Mouse (Mus musculus) hindlimb bud, embryonic 11.5 days (tissue): ENCODE measurements at regions not wholly inside any gene's neighbourhood (a gene's known extent, or its start where the extent isn't known, plus 50 kb on each side); places are given as distances from the start of the nearest gene placed in this dataset.
"Not testable (repeated sequence)": the region's sequence is repeated elsewhere in the genome, so short reads cannot be mapped to it uniquely, and the experiment has no call there.

Source experiments
- DNase-seq: peaks from one replicate; pipeline ENCODE4 v3.0.0-alpha.2; 2012; ENCODE audit warnings: low read depth, low spot score; ENCODE audit errors: extremely low spot score

DNA sequence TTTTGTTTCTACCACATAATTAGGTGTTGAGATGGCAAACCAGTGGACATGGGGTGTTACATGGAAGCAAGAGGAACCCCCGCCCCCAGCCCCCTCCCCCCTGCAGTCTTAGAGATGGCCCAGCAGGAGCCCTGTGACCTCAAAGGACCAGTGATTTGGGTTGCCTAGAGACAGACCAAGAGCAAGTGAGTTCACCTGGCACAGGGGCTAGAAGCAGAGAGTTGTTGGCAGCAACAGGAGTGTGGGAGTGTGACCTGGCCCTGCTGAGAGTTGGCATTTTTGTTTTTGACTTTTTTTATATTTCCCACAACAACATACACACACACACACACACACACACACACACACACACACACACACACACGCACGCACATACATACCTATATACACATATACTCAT lies 987.9 kb downstream of the Cdh18 start:
- DNase-seq = no peak

DNA sequence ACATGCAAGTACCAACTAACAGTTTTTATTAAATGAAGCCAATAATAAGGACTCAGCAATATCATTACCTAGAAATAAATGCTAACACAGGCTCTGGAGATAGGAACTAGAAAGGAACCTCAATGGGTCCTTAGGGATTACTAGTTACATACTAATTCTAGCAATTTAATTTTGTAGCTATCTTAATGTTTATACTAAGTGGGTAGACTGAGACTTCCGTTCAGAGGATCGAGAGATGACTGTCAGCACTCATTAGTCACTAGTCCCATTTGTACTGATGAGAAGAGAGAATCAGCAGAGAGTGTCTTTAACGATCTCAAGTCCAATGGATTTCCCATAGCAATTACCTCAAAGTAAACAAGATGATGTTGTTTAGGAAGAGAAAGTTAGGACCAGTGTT lies 988.6 kb downstream of the Cdh18 start:
- DNase-seq = no peak

DNA sequence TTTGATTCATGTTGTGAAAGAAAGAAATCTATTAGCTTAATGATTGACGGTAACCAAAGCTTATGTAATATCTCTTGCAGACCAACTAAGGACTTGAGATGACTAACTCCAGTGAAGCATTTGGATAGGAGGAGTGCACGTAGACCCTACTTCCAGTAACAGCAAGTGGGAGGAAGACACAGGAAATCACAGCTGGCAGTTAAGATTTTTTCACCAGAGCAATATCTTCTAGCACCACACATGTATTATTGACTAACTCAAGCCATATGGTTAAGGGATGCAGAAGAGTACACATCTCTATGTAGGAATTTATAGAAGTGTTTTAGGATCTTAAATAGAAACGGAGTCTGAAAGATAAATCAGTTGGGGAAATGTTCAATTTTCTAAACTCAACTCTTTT lies 1011.3 kb downstream of the Cdh18 start:
- DNase-seq = no peak

DNA sequence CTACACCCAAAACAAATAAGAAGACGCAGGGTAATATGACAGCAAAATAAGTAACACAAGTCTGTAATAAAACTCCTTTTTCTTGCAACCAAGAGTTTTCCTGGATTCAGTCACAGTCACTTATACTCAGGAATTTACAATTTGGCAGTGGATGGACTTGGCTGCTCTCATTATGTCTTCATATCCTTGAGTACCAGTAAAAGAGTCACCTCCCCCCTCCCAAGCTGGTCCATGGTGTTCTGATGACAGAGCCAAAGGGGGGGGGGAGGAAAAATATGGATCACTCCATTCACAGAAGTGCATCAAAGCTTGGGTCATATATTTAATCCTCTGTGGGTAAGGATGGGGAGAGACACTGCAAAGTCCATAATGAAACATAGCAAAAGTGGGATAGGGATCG lies 1013.4 kb downstream of the Cdh18 start:
- DNase-seq = no peak

DNA sequence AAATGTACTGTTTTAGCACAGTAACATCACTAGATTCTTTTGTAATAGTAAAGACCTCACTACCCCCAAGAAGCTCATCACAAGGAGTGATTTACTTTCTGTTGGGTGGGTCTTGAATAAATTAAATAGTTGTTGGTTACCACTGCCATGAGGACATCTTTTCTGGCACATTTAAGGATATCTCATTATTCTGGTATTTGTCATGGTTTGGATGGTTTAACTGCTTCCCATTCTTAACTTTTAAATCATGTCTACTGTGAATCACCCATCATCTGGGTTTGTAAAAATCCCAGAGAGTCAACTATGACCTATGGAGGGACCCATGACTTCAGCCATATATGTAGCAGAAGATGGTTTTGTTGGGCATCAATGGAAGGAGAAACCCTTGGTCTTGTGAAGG lies 1016.2 kb downstream of the Cdh18 start:
- DNase-seq = no peak

DNA sequence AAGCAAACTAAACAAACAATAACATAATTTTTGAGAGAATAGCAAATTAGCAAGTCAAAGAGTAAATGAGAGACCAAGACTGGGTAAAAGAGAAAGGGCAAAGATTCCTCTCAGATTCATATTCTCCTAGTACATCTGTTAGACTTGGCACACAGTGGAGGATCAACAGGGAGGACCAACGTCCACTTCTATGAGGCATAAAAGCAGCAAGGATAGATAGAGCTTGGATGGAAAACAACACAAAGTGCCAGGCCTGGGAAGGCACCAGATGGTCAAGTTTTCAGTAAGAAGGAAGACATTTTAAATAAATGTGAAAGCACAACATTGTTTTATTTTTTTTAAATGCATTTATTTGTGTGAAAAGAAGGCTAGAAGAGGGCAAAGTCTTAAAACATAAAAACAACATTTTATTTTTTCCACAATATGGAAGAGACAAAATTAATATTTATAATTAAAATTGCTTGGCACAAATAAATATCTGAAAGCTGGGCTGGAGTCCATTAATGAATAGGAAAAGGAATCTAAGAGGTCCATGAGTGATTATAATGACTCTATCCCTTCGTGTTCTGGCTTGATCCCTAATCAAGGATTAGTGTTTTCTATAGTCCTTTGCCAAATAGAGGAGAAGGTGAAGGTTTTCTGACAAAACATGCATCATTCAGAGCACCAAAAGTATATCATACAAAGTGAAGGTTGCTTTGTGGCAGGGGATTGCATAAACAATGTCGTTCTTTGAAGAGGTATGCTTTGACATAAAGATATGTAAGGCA lies 1018.2 kb downstream of the Cdh18 start:
- DNase-seq = no peak

DNA sequence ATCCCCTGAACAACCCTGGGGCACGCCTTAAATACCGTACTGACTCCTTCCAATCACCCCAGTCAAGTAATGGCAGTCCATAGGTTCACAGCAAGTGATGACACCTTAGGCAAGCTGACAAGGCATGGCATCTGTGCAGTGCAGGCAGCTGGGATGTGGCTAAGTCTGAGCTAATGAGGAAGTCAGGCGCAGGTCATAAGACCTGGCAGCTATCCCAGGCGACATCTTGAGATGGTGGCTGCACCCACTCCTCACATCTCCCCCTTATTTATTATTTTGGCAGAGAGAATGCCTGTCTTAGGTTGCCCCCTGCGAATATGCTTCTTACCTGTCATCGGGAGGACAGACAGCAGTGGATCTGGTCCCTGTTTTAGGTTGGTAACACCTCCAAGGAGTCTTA lies 1019.8 kb downstream of the Cdh18 start:
- DNase-seq = not testable (repeated sequence)

DNA sequence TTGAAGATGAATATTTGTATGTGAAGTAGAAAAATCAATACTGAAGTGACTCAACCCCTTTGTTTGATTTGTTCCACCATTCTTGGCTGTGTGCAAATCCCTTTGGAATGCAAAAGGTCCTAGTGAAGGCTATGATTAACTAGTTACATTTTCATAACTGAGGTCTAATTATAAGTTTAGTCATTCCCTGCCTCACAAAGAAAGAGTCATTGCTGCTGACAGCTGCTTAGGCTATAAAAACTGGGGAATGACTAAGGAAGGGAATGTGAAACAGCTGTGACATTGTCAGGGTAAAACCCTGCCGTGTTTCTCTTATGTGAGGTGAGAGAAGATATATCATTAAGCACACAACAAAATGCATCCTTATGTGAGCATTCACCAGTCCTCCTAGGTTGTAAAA lies 1033.1 kb downstream of the Cdh18 start:
- DNase-seq = peak; percentile 20

DNA sequence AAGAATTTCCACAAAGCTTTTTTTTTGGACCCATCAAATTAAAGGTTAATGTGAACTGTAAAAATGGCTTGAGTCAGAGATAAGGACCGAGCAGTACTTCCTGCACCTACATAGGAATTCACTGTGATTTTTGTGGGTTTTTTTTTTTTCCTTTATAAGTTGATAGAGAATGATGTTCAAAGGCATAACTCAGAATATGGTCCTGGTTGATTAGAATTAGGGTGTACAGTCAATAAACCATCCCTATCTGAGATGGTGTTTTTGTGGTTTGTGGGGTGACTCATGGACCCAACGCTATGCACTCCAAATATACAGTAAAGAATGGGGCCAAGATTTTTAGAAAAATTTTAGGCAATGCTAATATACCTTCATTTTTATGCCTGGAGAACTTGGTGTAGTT lies 1041.6 kb downstream of the Cdh18 start:
- no peak for DNase-seq

DNA sequence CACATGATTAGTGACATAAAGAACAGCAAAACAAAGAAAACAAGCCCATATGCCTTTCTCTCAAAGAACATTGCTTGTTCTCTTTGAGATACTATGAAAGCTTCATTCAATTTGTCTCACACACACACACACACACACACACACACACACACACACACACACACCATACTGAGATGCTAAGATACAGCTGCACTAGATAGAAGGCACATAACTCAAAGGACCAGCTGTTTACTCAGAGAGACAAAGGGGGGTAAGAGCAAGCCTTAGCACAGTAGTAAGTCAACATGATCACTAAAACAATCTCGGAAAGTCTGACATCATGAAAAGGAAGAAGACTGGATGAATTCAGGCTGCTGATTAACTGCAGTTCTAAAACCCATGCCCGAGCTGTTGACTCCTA lies 1051.6 kb downstream of the Cdh18 start:
- no peak for DNase-seq
